Mouse (Mus musculus): ENCODE data around the gene Vcam1.

DNA sequence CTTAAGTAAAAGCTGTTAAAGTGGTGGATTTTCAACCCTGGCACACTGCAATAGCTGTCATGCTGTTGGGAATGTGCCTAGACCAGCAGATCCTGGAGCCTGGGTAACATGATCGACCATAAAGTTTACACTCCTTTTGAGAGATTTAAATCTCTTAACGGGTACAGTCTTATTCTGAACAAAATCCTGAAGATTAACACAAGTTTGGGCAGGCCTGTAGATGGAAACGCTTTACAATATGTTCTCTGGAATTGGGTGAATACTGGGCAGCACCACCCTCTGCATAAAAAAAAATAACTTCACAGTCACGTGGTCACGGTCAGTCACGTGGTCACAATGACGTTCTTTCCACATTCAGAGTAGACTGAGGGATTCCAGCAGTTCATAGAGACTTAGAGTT lies 10.3 kb downstream of the Vcam1 start:
- TF ChIP-seq CTCF (conservative IDR thresholded peaks at IDR 0.05 in 1 of 2, IDR thresholded peaks at IDR 0.05 in 1 of 2; ENCODE audit: low read depth in 2 of 2, low read length in 2 of 2) (no peak), MYC (IDR thresholded peaks at IDR 0.05; ENCODE audit: low read depth, low read length) (no peak), SMC3 (IDR thresholded peaks at IDR 0.05; ENCODE audit: low read depth, low read length) (no peak), MXI1 (IDR thresholded peaks at IDR 0.05; ENCODE audit: low read depth, low read length) (no peak), GABPA (IDR thresholded peaks at IDR 0.05; ENCODE audit: insufficient replicate concordance, low read depth, low read length) (no peak), POLR2A (IDR thresholded peaks at IDR 0.05; ENCODE audit: low read depth, low read length) (no peak), TCF12 (IDR thresholded peaks at IDR 0.05; ENCODE audit: low read depth, low read length) (no peak), TBP (conservative IDR thresholded peaks at IDR 0.05; ENCODE audit: low read depth, low read length) (no peak), ELF1 (IDR thresholded peaks at IDR 0.05; ENCODE audit: low read depth, low read length) (no peak), USF2 (conservative IDR thresholded peaks at IDR 0.05; ENCODE audit: low read depth, low read length) (peak; percentile 78), RAD21 (IDR thresholded peaks at IDR 0.05; ENCODE audit: low read depth, low read length) (no peak)
